Mouse (Mus musculus): ENCODE data around the gene Mrps15. TPM values are rescaled to one million over a fixed set of nuclear protein-coding genes. Genes with fewer than 3 reads are reported as not detected.
A peak's percentile ranks its signal among the peaks of the same experiment; 100 is the strongest.
"Not testable (repeated sequence)": the region's sequence is repeated elsewhere in the genome, so short reads cannot be mapped to it uniquely, and the experiment has no call there.

Mrps15 gene
- polyA plus RNA-seq, 1 experiment, result 72.2 TPM

GRCm38 (mm10) chr4:126068842-126069241 lies 22.1 kb downstream of the Mrps15 start:
- Histone ChIP-seq H3K4me3 (ENCODE audit: insufficient read depth, low read length) (no peak overlapping the region), H3K27ac (ENCODE audit: insufficient read depth, low read length) (no peak overlapping the region), H3K4me1 (ENCODE audit: control insufficient read depth, insufficient read depth, low read length) (no peaks in the 10 kb centered on the region)
- no peak for TF ChIP-seq CTCF (IDR thresholded peaks at IDR 0.05; ENCODE audit: borderline replicate concordance, insufficient read depth, low read length)
- no peak for TF ChIP-seq POLR2A (IDR thresholded peaks at IDR 0.05; ENCODE audit: low read depth, low read length)

- Histone ChIP-seq H3K4me3 (ENCODE audit: insufficient read depth, low read length) (no peak overlapping the region), H3K4me1 (ENCODE audit: control insufficient read depth, insufficient read depth, low read length) (no peaks in the 10 kb centered on the region), H3K27ac (ENCODE audit: insufficient read depth, low read length) (no peak overlapping the region)
- no peak for TF ChIP-seq CTCF (IDR thresholded peaks at IDR 0.05; ENCODE audit: borderline replicate concordance, insufficient read depth, low read length)
- TF ChIP-seq POLR2A (IDR thresholded peaks at IDR 0.05; ENCODE audit: low read depth, low read length), result no peak
Measured at GRCm38 (mm10) chr4:126077833-126078232, 31.1 kb downstream of the Mrps15 start.

GRCm38 (mm10) chr4:126079266-126079665 lies 32.5 kb downstream of the Mrps15 start:
- no peaks in the 10 kb centered on the region for H3K4me1 ChIP-seq (ENCODE audit: control insufficient read depth, insufficient read depth, low read length)
- H3K27ac ChIP-seq (ENCODE audit: insufficient read depth, low read length), result no peak overlapping the region
- no peak for TF ChIP-seq POLR2A (IDR thresholded peaks at IDR 0.05; ENCODE audit: low read depth, low read length)
- TF ChIP-seq CTCF (IDR thresholded peaks at IDR 0.05; ENCODE audit: borderline replicate concordance, insufficient read depth, low read length), result no peak
- H3K4me3 ChIP-seq (ENCODE audit: insufficient read depth, low read length), result no peak overlapping the region

- Histone ChIP-seq H3K4me1 (ENCODE audit: control insufficient read depth, insufficient read depth, low read length) (no peaks in the 10 kb centered on the region), H3K27ac (ENCODE audit: insufficient read depth, low read length) (no peak overlapping the region), H3K4me3 (ENCODE audit: insufficient read depth, low read length) (no peak overlapping the region)
- no peak for TF ChIP-seq POLR2A (IDR thresholded peaks at IDR 0.05; ENCODE audit: low read depth, low read length)
- TF ChIP-seq CTCF (IDR thresholded peaks at IDR 0.05; ENCODE audit: borderline replicate concordance, insufficient read depth, low read length), result no peak
Measured at GRCm38 (mm10) chr4:126081601-126082000, 34.9 kb downstream of the Mrps15 start.

GRCm38 (mm10) chr4:126083021-126083420 lies 36.3 kb downstream of the Mrps15 start:
- Histone ChIP-seq H3K4me3 (ENCODE audit: insufficient read depth, low read length) (no peak overlapping the region), H3K4me1 (ENCODE audit: control insufficient read depth, insufficient read depth, low read length) (no peaks in the 10 kb centered on the region), H3K27ac (ENCODE audit: insufficient read depth, low read length) (no peak overlapping the region)
- TF ChIP-seq POLR2A (IDR thresholded peaks at IDR 0.05; ENCODE audit: low read depth, low read length) (no peak), CTCF (IDR thresholded peaks at IDR 0.05; ENCODE audit: borderline replicate concordance, insufficient read depth, low read length) (no peak)

GRCm38 (mm10) chr4:126084382-126084781 lies 37.7 kb downstream of the Mrps15 start:
- no peak for TF ChIP-seq POLR2A (IDR thresholded peaks at IDR 0.05; ENCODE audit: low read depth, low read length)
- no peak for TF ChIP-seq CTCF (IDR thresholded peaks at IDR 0.05; ENCODE audit: borderline replicate concordance, insufficient read depth, low read length)
- no peak overlapping the region for H3K27ac ChIP-seq (ENCODE audit: insufficient read depth, low read length)
- H3K4me3 ChIP-seq (ENCODE audit: insufficient read depth, low read length), result no peak overlapping the region
- H3K4me1 ChIP-seq (ENCODE audit: control insufficient read depth, insufficient read depth, low read length), result no peaks in the 10 kb centered on the region

- Histone ChIP-seq H3K27ac (ENCODE audit: insufficient read depth, low read length) (no peak overlapping the region), H3K4me1 (ENCODE audit: control insufficient read depth, insufficient read depth, low read length) (no peaks in the 10 kb centered on the region), H3K4me3 (ENCODE audit: insufficient read depth, low read length) (no peak overlapping the region)
- TF ChIP-seq POLR2A (IDR thresholded peaks at IDR 0.05; ENCODE audit: low read depth, low read length) (no peak), CTCF (IDR thresholded peaks at IDR 0.05; ENCODE audit: borderline replicate concordance, insufficient read depth, low read length) (peak; percentile 84; the same call in 1 of the 2 replicates)
Measured at GRCm38 (mm10) chr4:126085996-126086576, 39.4 kb downstream of the Mrps15 start.

- Histone ChIP-seq H3K4me3 (ENCODE audit: insufficient read depth, low read length) (no peak overlapping the region), H3K4me1 (ENCODE audit: control insufficient read depth, insufficient read depth, low read length) (no peaks in the 10 kb centered on the region), H3K27ac (ENCODE audit: insufficient read depth, low read length) (no peak overlapping the region)
- TF ChIP-seq CTCF (IDR thresholded peaks at IDR 0.05; ENCODE audit: borderline replicate concordance, insufficient read depth, low read length) (no peak), POLR2A (IDR thresholded peaks at IDR 0.05; ENCODE audit: low read depth, low read length) (no peak)
Measured at GRCm38 (mm10) chr4:126090101-126090847, 43.5 kb downstream of the Mrps15 start.

GRCm38 (mm10) chr4:126090848-126091124 lies 44.1 kb downstream of the Mrps15 start:
- TF ChIP-seq POLR2A (IDR thresholded peaks at IDR 0.05; ENCODE audit: low read depth, low read length) (no peak), CTCF (IDR thresholded peaks at IDR 0.05; ENCODE audit: borderline replicate concordance, insufficient read depth, low read length) (no peak)
- H3K4me1 ChIP-seq (ENCODE audit: control insufficient read depth, insufficient read depth, low read length), result no peaks in the 10 kb centered on the region
- no peak overlapping the region for H3K27ac ChIP-seq (ENCODE audit: insufficient read depth, low read length)
- H3K4me3 ChIP-seq (ENCODE audit: insufficient read depth, low read length), result no peak overlapping the region

- Histone ChIP-seq H3K4me3 (ENCODE audit: insufficient read depth, low read length) (no peak overlapping the region), H3K4me1 (ENCODE audit: control insufficient read depth, insufficient read depth, low read length) (no peaks in the 10 kb centered on the region), H3K27ac (ENCODE audit: insufficient read depth, low read length) (no peak overlapping the region)
- TF ChIP-seq CTCF (IDR thresholded peaks at IDR 0.05; ENCODE audit: borderline replicate concordance, insufficient read depth, low read length) (no peak), POLR2A (IDR thresholded peaks at IDR 0.05; ENCODE audit: low read depth, low read length) (no peak)
Measured at GRCm38 (mm10) chr4:126091873-126092272, 45.1 kb downstream of the Mrps15 start.

- not testable (repeated sequence) for H3K4me3 ChIP-seq (ENCODE audit: insufficient read depth, low read length); H3K27ac ChIP-seq (ENCODE audit: insufficient read depth, low read length); H3K4me1 ChIP-seq (ENCODE audit: control insufficient read depth, insufficient read depth, low read length)
Measured at GRCm38 (mm10) chr4:126095622-126096430, 49.1 kb downstream of the Mrps15 start.
